Mouse (Mus musculus) embryo, embryonic 9.5 days (tissue): ENCODE results near the gene Usp5.

Experiments used
- DNase-seq: peaks from one replicate; pipeline ENCODE4 v3.0.0-alpha.2; 2017; ENCODE audit errors: extremely low spot score

Usp5 gene

GRCm38 (mm10) chr6:124787722-124788121 lies 41.6 kb downstream of the Usp5 start:
- no peak for DNase-seq

- DNase-seq, result no peak
These were observed 42.4 kb downstream of the Usp5 start for GRCm38 (mm10) chr6:124786756-124787420.

- peak; percentile 60 for DNase-seq
These were observed 46.8 kb downstream of the Usp5 start for GRCm38 (mm10) chr6:124782436-124782835.

GRCm38 (mm10) chr6:124780917-124781316 lies 48.4 kb downstream of the Usp5 start:
- no peak for DNase-seq

GRCm38 (mm10) chr6:124779984-124780416 lies 49.3 kb downstream of the Usp5 start:
- no peak for DNase-seq

- DNase-seq, result peak; percentile 81
These were observed 49.9 kb downstream of the Usp5 start, which contains the start of gene Lrrc23 for GRCm38 (mm10) chr6:124779222-124779983. Gene Lrrc23, minus strand, starts transcription at chr6:124779727.

GRCm38 (mm10) chr6:124770511-124770910 lies 58.8 kb downstream of the Usp5 start:
- no peak for DNase-seq

- no peak for DNase-seq
These were observed 59.3 kb downstream of the Usp5 start for GRCm38 (mm10) chr6:124770013-124770412.

- peak; percentile 48 for DNase-seq
These were observed 60.1 kb downstream of the Usp5 start, which contains the start of gene Eno2 for GRCm38 (mm10) chr6:124769101-124769765. Gene Eno2, minus strand, starts transcription at chr6:124769673.

- no peak for DNase-seq
These were observed 60.6 kb downstream of the Usp5 start for GRCm38 (mm10) chr6:124768704-124769044.

GRCm38 (mm10) chr6:124767920-124768703 lies 61.2 kb downstream of the Usp5 start:
- no peak for DNase-seq

- DNase-seq, result no peak
These were observed 61.8 kb downstream of the Usp5 start for GRCm38 (mm10) chr6:124767536-124767919.

- no peak for DNase-seq
These were observed 63.3 kb downstream of the Usp5 start for GRCm38 (mm10) chr6:124765951-124766350.
